Mouse (Mus musculus) c-Kit-positive CD71-negative TER-119-negative erythroid progenitor cells, embryonic 14.5 days (primary cell): ENCODE results near the gene Havcr1.
"Not testable (repeated sequence)": the region's sequence is repeated elsewhere in the genome, so short reads cannot be mapped to it uniquely, and the experiment has no call there.

Experiments used
- DNase-seq: peaks from one replicate; pipeline ENCODE4 v3.0.0-alpha.2; 2013; ENCODE audit warnings: low read depth

Havcr1 gene

GRCm38 (mm10) chr11:46735076-46735475 is at the start of gene Havcr1:
Havcr1 (plus strand) TSS chr11:46735080.
- DNase-seq: not testable (repeated sequence)

GRCm38 (mm10) chr11:46690136-46690535 is 44.7 kb upstream of the Havcr1 start:
- DNase-seq: no peak

GRCm38 (mm10) chr11:46695849-46696248 is 39.0 kb upstream of the Havcr1 start:
- DNase-seq: not testable (repeated sequence)

GRCm38 (mm10) chr11:46697433-46698277 is 37.2 kb upstream of the Havcr1 start:
- no peak for DNase-seq

- DNase-seq: no peak
Measured at GRCm38 (mm10) chr11:46698278-46698655, 36.6 kb upstream of the Havcr1 start.

GRCm38 (mm10) chr11:46698830-46699229 is 36.0 kb upstream of the Havcr1 start:
- DNase-seq: no peak

- DNase-seq: no peak
Measured at GRCm38 (mm10) chr11:46706664-46707356, 28.1 kb upstream of the Havcr1 start, which contains the start of gene Timd2. Timd2 (minus strand) TSS chr11:46707061.

- DNase-seq: no peak
Measured at GRCm38 (mm10) chr11:46731541-46732070, 3.3 kb upstream of the Havcr1 start.

GRCm38 (mm10) chr11:46733242-46733789 is 1.6 kb upstream of the Havcr1 start:
- peak; percentile 8 for DNase-seq

- no peak for DNase-seq
Measured at GRCm38 (mm10) chr11:46734617-46735016, 263 bp upstream of the Havcr1 start.

GRCm38 (mm10) chr11:46739501-46739900 is 4.6 kb downstream of the Havcr1 start:
- no peak for DNase-seq

GRCm38 (mm10) chr11:46740886-46741285 is 6.0 kb downstream of the Havcr1 start:
- DNase-seq: no peak

GRCm38 (mm10) chr11:46741716-46742115 is 6.8 kb downstream of the Havcr1 start:
- no peak for DNase-seq

- no peak for DNase-seq
Measured at GRCm38 (mm10) chr11:46747996-46748395, 13.1 kb downstream of the Havcr1 start.

- no peak for DNase-seq
Measured at GRCm38 (mm10) chr11:46753662-46754061, 18.8 kb downstream of the Havcr1 start.

- no peak for DNase-seq
Measured at GRCm38 (mm10) chr11:46754669-46755068, 19.8 kb downstream of the Havcr1 start.

- DNase-seq: not testable (repeated sequence)
Measured at GRCm38 (mm10) chr11:46755714-46756113, 20.8 kb downstream of the Havcr1 start.

GRCm38 (mm10) chr11:46776879-46777278 is 42.0 kb downstream of the Havcr1 start:
- DNase-seq: no peak

GRCm38 (mm10) chr11:46779811-46780210 is 44.9 kb downstream of the Havcr1 start:
- no peak for DNase-seq

GRCm38 (mm10) chr11:46804440-46804839 is 69.6 kb downstream of the Havcr1 start:
- no peak for DNase-seq

- no peak for DNase-seq
Measured at GRCm38 (mm10) chr11:46810511-46810910, 75.6 kb downstream of the Havcr1 start, which contains the start of gene Timd4. Timd4 (plus strand) TSS chr11:46810800.

GRCm38 (mm10) chr11:46817692-46818091 is 82.8 kb downstream of the Havcr1 start:
- DNase-seq: no peak
